In genomic region chr16:33686056-33686455, GRCm38 (mm10) we compare ENCODE assay signal across 9 mouse cellular contexts. TPM values are rescaled to one million over a fixed set of nuclear protein-coding genes. Genes with fewer than 3 reads are reported as not detected.
DNase-seq lines count a peak whose midpoint lies in the region; ATAC-seq and TF ChIP-seq lines count a peak whose summit lies in the region.
"Had no signal": no experiment of that assay in that cellular context is flagged by ENCODE, and none has a peak within 500 bp of the region (broad histone marks: within the 10 kb centered on the region; RNA-seq: fewer than 3 reads in every experiment).

No protein-coding gene starts in this region.

- TF ChIP-seq POLR2A in thymus, adult 2 months (IDR thresholded peaks at IDR 0.05; ENCODE audit: control insufficient read depth, extremely low read depth, insufficient read depth, low read length, poor library complexity) = no peak

- H3K4me3 ChIP-seq in gastrocnemius, adult 2 months = peak overlapping the region; percentile 96
- H3K4me3 ChIP-seq in thymus, adult 2 months (ENCODE audit: control insufficient read depth, insufficient read depth, low read length) = no peak overlapping the region; the same call in 1 of the 2 replicates
- H3K4me3 ChIP-seq in liver, embryonic 15.5 days (replicated peaks) = peak overlapping the region; percentile 66; the same call in 1 of the 2 replicates

- H3K4me1 ChIP-seq in thymus, adult 2 months (replicated peaks; ENCODE audit: control insufficient read depth, insufficient read depth, low read length) = peaks cover 42% of the 10 kb centered on the region
- peaks cover 47% of the 10 kb centered on the region for H3K4me1 ChIP-seq in liver, embryonic 15.5 days (replicated peaks)

- no peak for ATAC-seq in liver, embryonic 15.5 days (ENCODE audit: insufficient read depth)
- ATAC-seq in CD4-positive, CD25-positive, alpha-beta regulatory T cell, adult 4 months = no peak

- peak overlapping the region; percentile 88 for H3K4me2 ChIP-seq in liver, embryonic 15.5 days

- no peak overlapping the region; the same call in 1 of the 2 replicates for H3K9ac ChIP-seq in liver, embryonic 15.5 days

- intact Hi-C loops in gastrocnemius, adult 2 months (cut with DNase I) = no loop called here

- no peaks in the 10 kb centered on the region for H3K9me3 ChIP-seq in liver, embryonic 15.5 days (replicated peaks)

- H3K36me3 ChIP-seq in thymus, adult 2 months (ENCODE audit: control insufficient read depth, insufficient read depth, low read length) = no peaks in the 10 kb centered on the region
- H3K36me3 ChIP-seq in liver, embryonic 15.5 days (replicated peaks) = no peaks in the 10 kb centered on the region

- TF ChIP-seq CTCF in gastrocnemius, adult 2 months (IDR thresholded peaks at IDR 0.05) = no peak
- no peak for TF ChIP-seq CTCF in thymus, adult 2 months (IDR thresholded peaks at IDR 0.05; ENCODE audit: borderline replicate concordance, control insufficient read depth, extremely low read depth, insufficient read depth, low read length, poor library complexity)

- peak overlapping the region; percentile 96 for H3K27ac ChIP-seq in gastrocnemius, adult 2 months
- no peak overlapping the region for H3K27ac ChIP-seq in thymus, adult 2 months (ENCODE audit: control insufficient read depth, insufficient read depth, low read length)
- no peak overlapping the region for H3K27ac ChIP-seq in liver, embryonic 15.5 days (replicated peaks)

- no peaks in the 10 kb centered on the region for H3K27me3 ChIP-seq in thymus, adult 2 months (ENCODE audit: control insufficient read depth, insufficient read depth, low read length)
- no peaks in the 10 kb centered on the region for H3K27me3 ChIP-seq in liver, embryonic 15.5 days

- 88% methylated on average over 1 of the region's 1 CpGs for WGBS in thymus, adult 2 months
- 58% methylated on average over 1 of the region's 1 CpGs for WGBS in liver, embryonic 15.5 days (ENCODE audit: insufficient replicate concordance)

- DNase-seq in gastrocnemius, adult 2 months = no peak
- DNase-seq in gastrocnemius, adult 18-20 months (ENCODE audit: low spot score) = no peak
- DNase-seq in thymus, postnatal 25 days = peak; percentile 22
- no peak for DNase-seq in thymus, adult 2 months
- no peak for DNase-seq in urinary bladder, postnatal 14 days (ENCODE audit: low spot score)
- no peak for DNase-seq in retina, postnatal 1 day
- DNase-seq: adrenal gland, postnatal 14 days had no signal

RNA-seq across cellular contexts. Expression of gene Heg1, which starts 1.9 kb away (rescaled TPM):
- total RNA-seq in gastrocnemius, adult 2 months (2021) = 10 to 100 TPM; 30.4 to 43.3 TPM
- 10 to 100 TPM; 20.8 to 34.1 TPM for total RNA-seq in gastrocnemius, adult 18-20 months (2021)
- polyA plus RNA-seq in thymus, adult 2 months (2012; rRNA removed) = 39.1 and 43.7 TPM in 2 replicates
- 4.9 and 5.7 TPM in 2 replicates for polyA plus RNA-seq in liver, embryonic 15.5 days (2015; fragmentation: Nextera tagmentation; extraction: Ambion mirVana)
- 10 to 100 TPM; 21.1 to 31.1 TPM for polyA plus RNA-seq in CD4-positive, CD25-positive, alpha-beta regulatory T cell, adult 4 months (2017; shearing (Covaris generic))
